In the genomic region with DNA sequence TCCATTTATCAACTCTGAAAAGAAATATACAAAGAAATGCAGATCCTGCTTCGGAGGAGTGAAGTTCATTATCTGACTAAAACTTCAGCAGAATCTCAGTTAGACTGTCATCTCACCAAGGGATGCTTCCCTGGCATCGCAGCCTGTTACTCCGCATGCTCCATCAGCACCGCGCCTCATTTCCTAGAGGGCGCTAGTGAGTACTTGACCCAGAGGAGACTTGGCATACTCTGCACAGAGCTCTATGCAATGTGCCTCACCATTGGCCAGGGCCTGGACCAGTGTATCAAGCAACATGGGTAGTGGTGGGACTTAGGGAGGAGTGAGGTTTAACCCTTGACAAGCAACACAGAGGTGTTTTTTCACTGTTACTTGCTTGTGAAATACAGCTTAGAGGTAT, we compare ENCODE assay signal across 8 mouse cellular contexts.
DNase-seq lines count a peak whose midpoint lies in the region; ATAC-seq and TF ChIP-seq lines count a peak whose summit lies in the region.

No protein-coding gene starts in this region.

- H3K4me2 ChIP-seq in hindbrain, postnatal 0 days (ENCODE audit: low read depth, low read length): no peak overlapping the region
- no peak overlapping the region for H3K4me2 ChIP-seq in hindbrain, embryonic 13.5 days

- no peak overlapping the region for H3K27ac ChIP-seq in hindbrain, postnatal 0 days
- no peak overlapping the region for H3K27ac ChIP-seq in hindbrain, embryonic 13.5 days

- H3K36me3 ChIP-seq in hindbrain, postnatal 0 days (ENCODE audit: insufficient read depth, low read length): no peaks in the 10 kb centered on the region; the same call in 1 of the 2 replicates
- H3K36me3 ChIP-seq in hindbrain, embryonic 13.5 days: 0 out of 2 replicates have a peak, but pooled peaks cover 10% of the 10 kb centered on the region

- no peaks in the 10 kb centered on the region for H3K4me1 ChIP-seq in hindbrain, postnatal 0 days (ENCODE audit: insufficient read depth, low read length)
- H3K4me1 ChIP-seq in hindbrain, embryonic 13.5 days (replicated peaks): peaks cover 3% of the 10 kb centered on the region

- no peak overlapping the region for H3K4me3 ChIP-seq in hindbrain, postnatal 0 days (ENCODE audit: low read length)
- no peak overlapping the region for H3K4me3 ChIP-seq in hindbrain, embryonic 13.5 days

- H3K27me3 ChIP-seq in hindbrain, postnatal 0 days (ENCODE audit: insufficient read depth, low read length): no peaks in the 10 kb centered on the region
- H3K27me3 ChIP-seq in hindbrain, embryonic 13.5 days: 0 out of 2 replicates have a peak, but pooled peaks cover 3% of the 10 kb centered on the region

- ATAC-seq in hindbrain, postnatal 0 days: 0 out of 2 replicates have a peak, but pooled peaks have one; percentile 35
- no peak for ATAC-seq in hindbrain, embryonic 13.5 days (ENCODE audit: low FRiP score)
- no peak for ATAC-seq in activated CD4-positive, CD25-positive, alpha-beta regulatory T cell, adult 4 months

- peak; percentile 30 for DNase-seq in hindbrain, postnatal 0 days (ENCODE audit: low spot score)
- peak; percentile 13 for DNase-seq in CD4-positive helper T cell, adult 2 months (ENCODE audit: low read depth, low spot score)
- peak; percentile 43 for DNase-seq in R1 (ENCODE audit: low read depth, low spot score)
- peak; percentile 37 for DNase-seq in lung, postnatal 10 days
- no peak for DNase-seq in layer of hippocampus, postnatal 25 days (ENCODE audit: extremely low spot score in 1 of 2, low spot score in 1 of 2)
- DNase-seq in ovary, adult 18-20 months (ENCODE audit: low spot score): no peak

- 0 out of 2 replicates have a peak, but pooled peaks have one; percentile 37 for TF ChIP-seq CTCF in hindbrain, postnatal 0 days (IDR thresholded peaks at IDR 0.05; ENCODE audit: low read depth)

- no peaks in the 10 kb centered on the region for H3K9me3 ChIP-seq in hindbrain, postnatal 0 days (ENCODE audit: low read length)
- no peaks in the 10 kb centered on the region for H3K9me3 ChIP-seq in hindbrain, embryonic 13.5 days

- WGBS in hindbrain, postnatal 0 days: 52% methylated on average over 6 of the region's 6 CpGs
- 57% methylated on average over 6 of the region's 6 CpGs for WGBS in hindbrain, embryonic 13.5 days

- H3K9ac ChIP-seq in hindbrain, postnatal 0 days (replicated peaks; ENCODE audit: low read length): no peak overlapping the region
- H3K9ac ChIP-seq in hindbrain, embryonic 13.5 days: no peak overlapping the region

Comparison
In these comparisons a context has a peak if more than half of its experiments do, and no peak if none do; other contexts are left out.
1. DNase-seq: peak in hindbrain, postnatal 0 days (single experiment), CD4-positive helper T cell, adult 2 months (single experiment), R1 (single experiment) and lung, postnatal 10 days (single experiment); none in layer of hippocampus, postnatal 25 days (0 of 2) and ovary, adult 18-20 months (single experiment).